Mouse (Mus musculus) CH12.LX (cell line): ENCODE results near the gene Il5. TPM values are rescaled to one million over a fixed set of nuclear protein-coding genes. Genes with fewer than 3 reads are reported as not detected.

Experiments used
- DNase-seq: peaks from one replicate; pipeline ENCODE4 v3.0.0-alpha.2; 2013; ENCODE audit errors: extremely low read depth
- H3K27ac ChIP-seq: 2 replicates; pipeline ENCODE4 v1.5.1; 2012; ENCODE audit warnings: low read depth, mild to moderate bottlenecking, control low read depth, moderate library complexity; ENCODE audit not compliant: insufficient read depth
- H3K27me3 ChIP-seq: replicated peaks from 2 replicates; pipeline ENCODE3; 2012; ENCODE audit warnings: inconsistent platforms
- H3K36me3 ChIP-seq, 2 experiments: replicated peaks in 1 of 2; 2 replicates each; pipeline versions ENCODE3 to v1.6.1; 2012; ENCODE audit warnings: inconsistent platforms in 1 of 2, low read length in 1 of 2, mild to moderate bottlenecking in 1 of 2, mixed read lengths in 1 of 2, moderate library complexity in 1 of 2; ENCODE audit not compliant: control insufficient read depth in 1 of 2, insufficient read depth in 1 of 2
- H3K4me1 ChIP-seq, 2 experiments: 2 replicates each; pipeline ENCODE4 v1.6.1; 2012; ENCODE audit warnings: inconsistent platforms in 1 of 2, moderate library complexity in 1 of 2; ENCODE audit not compliant: insufficient read depth in 2 of 2, control insufficient read depth in 1 of 2
- H3K4me2 ChIP-seq: 2 replicates; pipeline ENCODE4 v1.6.1; 2012; ENCODE audit warnings: low read depth, mild to moderate bottlenecking, control low read depth; ENCODE audit not compliant: poor library complexity, insufficient read depth, severe bottlenecking
- H3K4me3 ChIP-seq, 3 experiments: fragments of 150-350 bp in 1 of 3; sonication (generic) in 1 of 3; replicated peaks in 1 of 3; 2 replicates each; pipeline versions ENCODE3 to v1.5.1; 2011 to 2012; ENCODE audit warnings: low read depth in 2 of 3, low read length in 2 of 3, mild to moderate bottlenecking in 2 of 3, moderate library complexity in 2 of 3, control low read depth in 1 of 3, improper control_type of control experiment in 1 of 3, inconsistent platforms in 1 of 3, mixed read lengths in 1 of 3; ENCODE audit not compliant: poor library complexity in 1 of 3
- H3K79me2 ChIP-seq: replicated peaks from 2 replicates; pipeline ENCODE4 v1.6.1; 2012; ENCODE audit warnings: mild to moderate bottlenecking, moderate library complexity; ENCODE audit not compliant: control insufficient read depth, poor library complexity, insufficient read depth, severe bottlenecking; ENCODE audit errors: extremely low read depth
- H3K9ac ChIP-seq: 2 replicates; pipeline ENCODE4 v1.6.1; 2012; ENCODE audit warnings: low read depth, mild to moderate bottlenecking, control low read depth, moderate library complexity; ENCODE audit not compliant: insufficient read depth
- H3K9me3 ChIP-seq: replicated peaks from 2 replicates; pipeline ENCODE3; 2012; ENCODE audit warnings: low read length, inconsistent platforms, mixed read lengths
- BHLHE40 ChIP-seq: IDR thresholded peaks from 2 replicates; pipeline ENCODE4 v1.6.1; 2011; ENCODE audit warnings: mild to moderate bottlenecking, low read depth, low read length, improper control_type of control experiment
- CHD2 ChIP-seq: IDR thresholded peaks from 2 replicates; pipeline ENCODE4 v1.6.1; 2011; ENCODE audit warnings: low read length, improper control_type of control experiment
- CTCF ChIP-seq, 2 experiments: IDR thresholded peaks in 1 of 2; conservative IDR thresholded peaks in 1 of 2; 2 replicates each; pipeline ENCODE4 v1.5.1; 2011 to 2012; ENCODE audit warnings: low read depth in 2 of 2, low read length in 2 of 2, improper control_type of control experiment in 1 of 2, inconsistent platforms in 1 of 2, mild to moderate bottlenecking in 1 of 2, moderate library complexity in 1 of 2
- ETS1 ChIP-seq: conservative IDR thresholded peaks from 2 replicates; pipeline ENCODE4 v1.6.1; 2012; ENCODE audit warnings: low read depth, mild to moderate bottlenecking, inconsistent platforms, low read length, improper control_type of control experiment, moderate library complexity
- IRF4 ChIP-seq: IDR thresholded peaks from 2 replicates; pipeline ENCODE4 v1.6.1; 2014; ENCODE audit warnings: low read depth, mild to moderate bottlenecking, inconsistent platforms, low read length, improper control_type of control experiment
- JUN ChIP-seq: IDR thresholded peaks from 2 replicates; pipeline ENCODE4 v1.6.1; 2011; ENCODE audit warnings: low read depth, mild to moderate bottlenecking, low read length, improper control_type of control experiment, moderate library complexity; ENCODE audit not compliant: insufficient read depth
- JUND ChIP-seq: conservative IDR thresholded peaks from 2 replicates; pipeline ENCODE4 v1.6.1; 2011; ENCODE audit warnings: low read depth, low read length, improper control_type of control experiment
- KAT2A ChIP-seq: IDR thresholded peaks from 2 replicates; pipeline ENCODE4 v1.6.1; 2012; ENCODE audit warnings: low read length, improper control_type of control experiment, inconsistent platforms; ENCODE audit not compliant: insufficient replicate concordance
- MAFK ChIP-seq: IDR thresholded peaks from 2 replicates; pipeline ENCODE4 v1.6.1; 2011; ENCODE audit warnings: low read length, improper control_type of control experiment; ENCODE audit not compliant: insufficient replicate concordance
- MEF2A ChIP-seq: IDR thresholded peaks from 2 replicates; pipeline ENCODE4 v1.6.1; 2014; ENCODE audit warnings: low read depth, mild to moderate bottlenecking, inconsistent platforms, low read length, improper control_type of control experiment, borderline replicate concordance
- MXI1 ChIP-seq: IDR thresholded peaks from 2 replicates; pipeline ENCODE4 v1.6.1; 2011; ENCODE audit warnings: mild to moderate bottlenecking, low read depth, low read length, improper control_type of control experiment
- NELFE ChIP-seq: IDR thresholded peaks from 2 replicates; pipeline ENCODE4 v1.6.1; 2011; ENCODE audit warnings: low read depth, low read length, improper control_type of control experiment
- NRF1 ChIP-seq: IDR thresholded peaks from 2 replicates; pipeline ENCODE4 v1.6.1; 2014; ENCODE audit warnings: low read depth, mild to moderate bottlenecking, inconsistent platforms, low read length, improper control_type of control experiment, moderate library complexity
- POLR2A ChIP-seq: IDR thresholded peaks from 2 replicates; pipeline ENCODE4 v1.6.1; 2011; ENCODE audit warnings: low read depth, mild to moderate bottlenecking, improper control_type of control experiment, low read length
- POLR2AphosphoS2 ChIP-seq: IDR thresholded peaks from 2 replicates; pipeline ENCODE4 v1.6.1; 2011; ENCODE audit warnings: low read depth, low read length, improper control_type of control experiment
- RAD21 ChIP-seq: IDR thresholded peaks from 2 replicates; pipeline ENCODE4 v1.6.1; 2011; ENCODE audit warnings: low read depth, mild to moderate bottlenecking, low read length, improper control_type of control experiment, moderate library complexity
- SIN3A ChIP-seq: IDR thresholded peaks from 2 replicates; pipeline ENCODE4 v1.6.1; 2012; ENCODE audit warnings: low read length, improper control_type of control experiment, inconsistent platforms
- SMC3 ChIP-seq: IDR thresholded peaks from 2 replicates; pipeline ENCODE4 v1.6.1; 2011; ENCODE audit warnings: low read depth, low read length, improper control_type of control experiment
- TCF12 ChIP-seq: IDR thresholded peaks from 2 replicates; pipeline ENCODE4 v1.6.1; 2014; ENCODE audit warnings: low read depth, mild to moderate bottlenecking, inconsistent platforms, low read length, improper control_type of control experiment
- USF1 ChIP-seq: IDR thresholded peaks from 2 replicates; pipeline ENCODE4 v1.6.1; 2014; ENCODE audit warnings: low read depth, mild to moderate bottlenecking, inconsistent platforms, low read length, improper control_type of control experiment
- USF2 ChIP-seq: conservative IDR thresholded peaks from 2 replicates; pipeline ENCODE4 v1.6.1; 2011; ENCODE audit warnings: low read depth, low read length, improper control_type of control experiment
- ZC3H11A ChIP-seq: IDR thresholded peaks from 2 replicates; pipeline ENCODE4 v1.6.1; 2012; ENCODE audit warnings: low read depth, mild to moderate bottlenecking, inconsistent platforms, low read length, improper control_type of control experiment
- ZNF384 ChIP-seq: IDR thresholded peaks from 2 replicates; pipeline ENCODE4 v1.6.1; 2012; ENCODE audit warnings: low read depth, low read length, improper control_type of control experiment, inconsistent platforms
- dilution Hi-C: fragments of 300-500 bp; cut with MboI; formaldehyde crosslinking; loops from 2 replicates; pipeline ENCODE4 v1.14.3; 2020; ENCODE audit warnings: low sequenced_read_pairs; ENCODE audit not compliant: extremely low pct_unique_long_range_greater_than_20kb, extremely low pct_ligation_motif_present
- in situ Hi-C: fragments of 300-500 bp; cut with MboI; formaldehyde crosslinking; loops from 3 replicates; pipeline ENCODE4 v1.14.3; 2019; ENCODE audit warnings: low sequenced_read_pairs, low pct_ligation_motif_present, low pct_unique_long_range_greater_than_20kb, mixed read lengths
- polyA plus RNA-seq: library from polyadenylated mRNA; unstranded; fragments of >175 nt; gene quantifications from 2 replicates; pipeline ENCODE4 v1.2.1, GENCODE M21; 2012; ENCODE audit warnings: low read depth; ENCODE audit not compliant: insufficient read length
- total RNA-seq, 2 experiments: library from RNA; depleted of rRNA; stranded (reverse); fragments of 300-350 nt in 1 of 2; fragments of >200 nt in 1 of 2; gene quantifications; 2 replicates each; pipeline ENCODE4 v1.2.3; 2012 to 2014

Gene Il5
- total RNA-seq (2012; rRNA removed), result not detected in 2 replicates
- total RNA-seq (2014; rRNA removed), result not detected in 2 replicates
- polyA plus RNA-seq, result not detected in 2 replicates

GRCm38 (mm10) chr11:53720715-53721114, at the start of gene Il5:
Gene Il5, plus strand, starts transcription at chr11:53720794.
- H3K4me3 ChIP-seq, result no peak within 1 kb of the TSS
- H3K27ac ChIP-seq, result no peak within 1 kb of the TSS
- H3K9me3 ChIP-seq, result no peaks in the 10 kb centered on the region
- dilution Hi-C loops (no loop called here), in situ Hi-C loops (no loop called here)
- peaks cover 6% of the 10 kb centered on the region for H3K27me3 ChIP-seq
- TF ChIP-seq NRF1 (no peak), RAD21 (no peak), ETS1 (no peak), CHD2 (no peak), ZC3H11A (no peak), ZNF384 (no peak), NELFE (no peak), CTCF (conservative IDR thresholded peaks at IDR 0.05 in 1 of 2, IDR thresholded peaks at IDR 0.05 in 1 of 2; ENCODE audit: low read depth in 2 of 2, low read length in 2 of 2) (no peak), POLR2A (no peak), JUN (no peak), KAT2A (no peak), MAFK (no peak)
- no peaks in the 10 kb centered on the region for H3K36me3 ChIP-seq
- DNase-seq, result no peak
- H3K4me1 ChIP-seq, result peaks cover 5 to 9% of the 10 kb centered on the region in 2 experiments; a peak in 3 of 4 replicates
- H3K4me2 ChIP-seq, result no peak within 1 kb of the TSS
- H3K9ac ChIP-seq, result no peak within 1 kb of the TSS
- H3K79me2 ChIP-seq, result no peaks in the 10 kb centered on the region

DNA sequence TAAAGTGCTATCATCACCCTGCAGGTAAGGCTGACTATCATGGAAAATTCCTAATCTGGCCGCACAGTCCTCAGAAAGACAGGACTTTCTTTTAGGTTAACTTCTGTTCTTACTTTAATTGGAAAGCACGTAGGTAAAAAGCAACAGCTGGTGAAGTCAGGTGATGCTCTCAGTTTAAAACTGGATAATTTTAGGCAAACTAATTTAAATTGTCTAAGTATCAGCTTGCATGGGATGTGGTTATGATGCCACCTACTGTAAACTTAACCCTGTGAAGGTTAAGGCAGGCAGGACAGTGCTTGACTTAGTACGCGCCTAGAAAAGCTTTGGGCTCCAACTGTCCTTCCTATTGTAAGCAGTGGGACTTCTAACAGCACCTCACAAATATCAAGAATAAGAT, 49.2 kb upstream of the Il5 start:
- no peaks in the 10 kb centered on the region for H3K27me3 ChIP-seq
- TF ChIP-seq NELFE (no peak), BHLHE40 (peak; percentile 57), ZNF384 (no peak), USF2 (no peak), SMC3 (peak; percentile 68), MAFK (no peak), MXI1 (no peak), USF1 (peak; percentile 27), JUN (no peak), NRF1 (no peak), ETS1 (peak; percentile 72), MEF2A (peak; percentile 73; the same call in 1 of the 2 replicates), KAT2A (no peak), CTCF (conservative IDR thresholded peaks at IDR 0.05 in 1 of 2, IDR thresholded peaks at IDR 0.05 in 1 of 2; ENCODE audit: low read depth in 2 of 2, low read length in 2 of 2) (peak in 1 of 2 experiments; percentile 73; a peak in 2 of 4 replicates), JUND (0 out of 2 replicates have a peak, but pooled peaks have one; percentile 12), POLR2AphosphoS2 (no peak), RAD21 (peak; percentile 84), IRF4 (peak; percentile 53; the same call in 1 of the 2 replicates), ZC3H11A (peak; percentile 39), TCF12 (no peak), SIN3A (no peak), POLR2A (no peak), CHD2 (no peak)
- TF ChIP-seq, all 38 proteins: peak for 10
- no peak overlapping the region for H3K9ac ChIP-seq
- H3K36me3 ChIP-seq, result peaks cover 53 to 90% of the 10 kb centered on the region in 2 experiments
- in situ Hi-C loops (no loop called here), dilution Hi-C loops (no loop called here)
- 0 out of 2 replicates have a peak overlapping the region, but pooled peaks have one; percentile 28 for H3K27ac ChIP-seq
- no peak overlapping the region for H3K4me3 ChIP-seq
- H3K79me2 ChIP-seq, result no peaks in the 10 kb centered on the region; the same call in 1 of the 2 replicates
- H3K4me1 ChIP-seq, result peaks cover 6 to 33% of the 10 kb centered on the region in 2 experiments
- no peak overlapping the region for H3K4me2 ChIP-seq
- DNase-seq, result no peak
- no peaks in the 10 kb centered on the region for H3K9me3 ChIP-seq
